In the genomic region with DNA sequence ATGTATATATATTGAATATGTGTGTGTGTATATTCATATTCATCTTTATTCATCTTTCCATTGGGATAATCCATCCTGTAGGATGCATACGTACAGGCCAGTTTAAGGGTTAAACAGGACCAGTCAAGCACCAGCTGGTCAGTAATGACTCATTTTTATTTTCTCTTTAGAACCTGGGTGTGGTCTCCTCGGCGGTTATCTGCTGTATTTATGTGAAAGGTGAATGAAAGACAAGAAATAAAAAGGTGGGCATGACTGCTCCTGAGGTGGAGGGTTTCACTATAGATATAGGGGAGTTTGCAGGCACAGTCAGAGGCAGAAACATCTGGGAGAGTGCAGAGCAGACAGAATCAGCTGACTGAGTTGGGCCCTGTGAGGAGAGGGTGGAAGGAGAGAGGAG, we compare ENCODE assay signal across 22 mouse cellular contexts. TPM values are rescaled to one million over a fixed set of nuclear protein-coding genes. Genes with fewer than 3 reads are reported as not detected.
"Had no signal": no experiment of that assay in that cellular context is flagged by ENCODE, and none has a peak within 500 bp of the region (broad histone marks: within the 10 kb centered on the region; RNA-seq: fewer than 3 reads in every experiment).

No protein-coding gene starts in this region.

- H3K36me3 ChIP-seq: liver, embryonic 12.5 days; liver, embryonic 15.5 days; lung, embryonic 15.5 days; neural tube, embryonic 12.5 days had no signal

- H3K4me2 ChIP-seq: limb, embryonic 13.5 days; liver, embryonic 12.5 days; liver, embryonic 15.5 days; lung, embryonic 15.5 days; midbrain, embryonic 11.5 days; neural tube, embryonic 12.5 days had no signal

- H3K9ac ChIP-seq: limb, embryonic 13.5 days; liver, embryonic 12.5 days; liver, embryonic 15.5 days; lung, embryonic 15.5 days; neural tube, embryonic 12.5 days had no signal

- H3K27ac ChIP-seq: left cerebral cortex, adult 2 months; limb, embryonic 13.5 days; liver, embryonic 12.5 days; liver, embryonic 15.5 days; lung, embryonic 15.5 days; neural tube, embryonic 12.5 days had no signal

- ATAC-seq: liver, embryonic 12.5 days had no signal

- H3K27me3 ChIP-seq: limb, embryonic 13.5 days; neural tube, embryonic 12.5 days had no signal

- H3K4me3 ChIP-seq: left cerebral cortex, adult 2 months; limb, embryonic 13.5 days; liver, embryonic 12.5 days; liver, embryonic 15.5 days; lung, embryonic 15.5 days; neural tube, embryonic 12.5 days had no signal

- DNase-seq: kidney, adult 11 months; kidney, adult 8-10 months; kidney, postnatal 14 days; kidney, postnatal 4 days; liver; lung, adult 18-20 months; lung, postnatal 10 days; lung, postnatal 36 days; midbrain, embryonic 14.5 days; retina, postnatal 1 day; right cerebral cortex, postnatal 25 days; thymus, adult 18-20 months; thymus, postnatal 36 days had no signal

- H3K9me3 ChIP-seq: limb, embryonic 13.5 days; liver, embryonic 12.5 days; liver, embryonic 15.5 days; lung, embryonic 15.5 days; neural tube, embryonic 12.5 days had no signal

RNA-seq across cellular contexts. Expression of a gene that starts 4.2 kb away (rescaled TPM):
- polyA plus RNA-seq: small intestine, adult 2 months had no signal

RNA-seq across cellular contexts. Expression of a gene that starts 49.6 kb away (rescaled TPM):
- polyA plus RNA-seq: small intestine, adult 2 months; spleen, adult 2 months had no signal
